Mouse (Mus musculus): ENCODE measurements around the gene Mterf1a. TPM values are rescaled to one million over a fixed set of nuclear protein-coding genes. Genes with fewer than 3 reads are reported as not detected.

Gene Mterf1a
- total RNA-seq, 1 experiment = 8.4 TPM

DNA sequence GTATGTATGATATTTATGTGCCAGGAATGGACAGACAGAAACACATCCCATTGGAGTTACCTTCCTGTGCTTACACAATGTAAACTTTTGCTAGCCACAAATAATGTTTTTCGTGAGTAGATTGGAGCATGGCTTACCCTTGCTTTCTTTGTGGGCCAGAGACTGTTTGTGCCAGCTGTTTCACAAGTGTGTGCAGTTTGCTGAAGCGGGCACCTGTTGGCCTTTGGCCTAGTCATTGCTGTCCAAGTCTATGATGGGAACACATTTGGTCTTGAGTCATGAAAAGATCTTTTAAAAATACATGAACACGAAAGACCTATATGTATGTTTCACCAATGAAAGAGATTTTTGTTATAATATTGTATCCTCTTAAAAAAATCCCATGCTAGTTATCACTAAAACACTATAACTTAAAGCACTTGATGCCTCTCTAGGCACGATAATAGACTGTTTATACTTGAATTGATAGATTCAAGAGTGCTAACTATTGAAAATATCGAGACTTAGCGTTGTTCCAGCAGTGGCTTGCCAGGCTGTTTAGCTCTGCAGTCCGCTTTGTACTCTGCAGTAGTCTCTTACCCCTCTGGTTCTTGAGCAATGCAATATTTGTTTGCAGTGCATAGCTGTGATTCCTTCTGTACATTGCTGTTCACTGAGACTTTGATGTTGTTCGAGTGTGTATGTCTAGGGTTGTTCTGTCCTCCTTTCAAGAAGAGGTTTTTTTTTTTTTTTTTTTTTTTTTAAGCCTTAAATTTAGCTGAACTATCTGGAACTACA, 42.2 kb upstream of the Mterf1a start:
- no peak for TF ChIP-seq ZNF384 (IDR thresholded peaks at IDR 0.05; ENCODE audit: low read depth, low read length)
- TF ChIP-seq CHD2 (IDR thresholded peaks at IDR 0.05; ENCODE audit: low read depth, low read length) = no peak
- TF ChIP-seq MAFK (IDR thresholded peaks at IDR 0.05; ENCODE audit: insufficient read depth, low read depth, low read length) = no peak
- no peak for TF ChIP-seq HCFC1 (IDR thresholded peaks at IDR 0.05; ENCODE audit: borderline replicate concordance, insufficient read depth, low read length)
- TF ChIP-seq ZC3H11A (IDR thresholded peaks at IDR 0.05; ENCODE audit: borderline replicate concordance, low read depth, low read length) = no peak
- H3K27ac ChIP-seq (ENCODE audit: insufficient read depth, low read depth, low read length, poor library complexity, severe bottlenecking) = no peak overlapping the region
- H3K36me3 ChIP-seq (ENCODE audit: control insufficient read depth, insufficient read depth, low read length, poor library complexity, severe bottlenecking) = no peaks in the 10 kb centered on the region
- H3K9me3 ChIP-seq (ENCODE audit: control insufficient read depth, insufficient read depth, low read depth, low read length) = no peaks in the 10 kb centered on the region
- in situ Hi-C loops (cut with MboI; ENCODE audit: low sequenced_read_pairs in 2 of 2, unreplicated experiment in 2 of 2) = no loop called here
- DNase-seq (ENCODE audit: low read depth, low spot score) = no peak
- H3K4me1 ChIP-seq (ENCODE audit: control insufficient read depth in 2 of 2, insufficient read depth in 2 of 2, low read length in 2 of 2, poor library complexity in 1 of 2) = peaks cover 0 to 2% of the 10 kb centered on the region in 2 experiments; a peak in 2 of 4 replicates
- no peak overlapping the region for H3K9ac ChIP-seq (ENCODE audit: insufficient read depth, low read depth, low read length, poor library complexity, severe bottlenecking)
- no peak overlapping the region for H3K4me3 ChIP-seq (ENCODE audit: insufficient read depth in 1 of 2, low read depth in 1 of 2, low read length in 2 of 2, poor library complexity in 1 of 2, severe bottlenecking in 1 of 2)

DNA sequence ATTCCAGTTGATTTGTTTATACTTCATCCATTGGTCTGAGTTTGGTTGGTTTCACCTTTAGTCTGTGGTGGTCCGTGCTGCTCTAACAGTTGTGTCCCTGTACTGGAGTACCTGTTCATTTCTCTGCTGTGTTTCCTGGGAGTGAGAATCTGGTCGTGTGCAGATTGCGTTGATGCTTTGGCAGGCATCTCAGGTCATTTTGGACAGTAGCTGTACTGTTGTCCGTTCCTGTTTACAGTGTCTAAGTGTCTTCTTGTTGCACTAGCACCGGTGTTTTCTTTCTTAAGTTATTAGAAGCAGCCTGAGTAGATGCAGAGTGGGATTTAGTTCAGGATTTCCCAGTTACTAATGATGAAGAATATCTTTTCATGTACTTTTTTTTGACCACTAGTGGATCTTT, 41.5 kb upstream of the Mterf1a start:
- H3K27ac ChIP-seq (ENCODE audit: insufficient read depth, low read depth, low read length, poor library complexity, severe bottlenecking) = no peak overlapping the region
- no peak for DNase-seq (ENCODE audit: low read depth, low spot score)
- TF ChIP-seq HCFC1 (IDR thresholded peaks at IDR 0.05; ENCODE audit: borderline replicate concordance, insufficient read depth, low read length) = no peak
- TF ChIP-seq ZC3H11A (IDR thresholded peaks at IDR 0.05; ENCODE audit: borderline replicate concordance, low read depth, low read length) = no peak
- no peak for TF ChIP-seq CHD2 (IDR thresholded peaks at IDR 0.05; ENCODE audit: low read depth, low read length)
- TF ChIP-seq ZNF384 (IDR thresholded peaks at IDR 0.05; ENCODE audit: low read depth, low read length) = no peak
- TF ChIP-seq MAFK (IDR thresholded peaks at IDR 0.05; ENCODE audit: insufficient read depth, low read depth, low read length) = no peak
- H3K9ac ChIP-seq (ENCODE audit: insufficient read depth, low read depth, low read length, poor library complexity, severe bottlenecking) = no peak overlapping the region
- no peaks in the 10 kb centered on the region for H3K36me3 ChIP-seq (ENCODE audit: control insufficient read depth, insufficient read depth, low read length, poor library complexity, severe bottlenecking)
- H3K4me1 ChIP-seq (ENCODE audit: control insufficient read depth in 2 of 2, insufficient read depth in 2 of 2, low read length in 2 of 2, poor library complexity in 1 of 2) = peaks cover 0 to 2% of the 10 kb centered on the region in 2 experiments; a peak in 2 of 4 replicates
- no peaks in the 10 kb centered on the region for H3K9me3 ChIP-seq (ENCODE audit: control insufficient read depth, insufficient read depth, low read depth, low read length)
- in situ Hi-C loops (cut with MboI; ENCODE audit: low sequenced_read_pairs in 2 of 2, unreplicated experiment in 2 of 2) = no loop called here
- no peak overlapping the region for H3K4me3 ChIP-seq (ENCODE audit: insufficient read depth in 1 of 2, low read depth in 1 of 2, low read length in 2 of 2, poor library complexity in 1 of 2, severe bottlenecking in 1 of 2)

DNA sequence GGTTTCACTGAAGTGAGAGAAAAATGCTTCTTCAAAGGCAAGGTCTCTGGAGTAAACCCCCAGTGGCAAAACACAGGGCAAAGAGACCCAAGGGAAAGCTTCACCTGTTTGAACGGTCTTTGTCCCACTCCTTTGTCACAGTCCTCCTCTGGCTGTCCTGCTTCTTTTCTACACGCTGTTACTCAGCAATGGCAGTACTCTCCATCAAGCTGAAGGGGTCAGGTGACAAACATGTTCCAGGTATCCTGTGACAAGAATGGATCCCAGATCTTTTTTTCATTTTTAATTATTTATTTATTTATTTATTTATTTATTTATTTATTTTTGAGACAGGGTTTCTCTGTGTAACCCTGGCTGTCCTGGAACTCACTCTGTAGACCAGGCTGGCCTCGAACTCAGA, 39.8 kb upstream of the Mterf1a start:
- Histone ChIP-seq H3K4me1 (ENCODE audit: control insufficient read depth in 2 of 2, insufficient read depth in 2 of 2, low read length in 2 of 2, poor library complexity in 1 of 2) (peaks cover under 1 to 6% of the 10 kb centered on the region in 2 experiments; a peak in 2 of 4 replicates), H3K27ac (ENCODE audit: insufficient read depth, low read depth, low read length, poor library complexity, severe bottlenecking) (no peak overlapping the region), H3K9ac (ENCODE audit: insufficient read depth, low read depth, low read length, poor library complexity, severe bottlenecking) (no peak overlapping the region), H3K36me3 (ENCODE audit: control insufficient read depth, insufficient read depth, low read length, poor library complexity, severe bottlenecking) (no peaks in the 10 kb centered on the region), H3K9me3 (ENCODE audit: control insufficient read depth, insufficient read depth, low read depth, low read length) (no peaks in the 10 kb centered on the region), H3K4me3 (ENCODE audit: insufficient read depth in 1 of 2, low read depth in 1 of 2, low read length in 2 of 2, poor library complexity in 1 of 2, severe bottlenecking in 1 of 2) (no peak overlapping the region)
- no peak for DNase-seq (ENCODE audit: low read depth, low spot score)
- TF ChIP-seq ZNF384 (IDR thresholded peaks at IDR 0.05; ENCODE audit: low read depth, low read length) (no peak), HCFC1 (IDR thresholded peaks at IDR 0.05; ENCODE audit: borderline replicate concordance, insufficient read depth, low read length) (no peak), MAFK (IDR thresholded peaks at IDR 0.05; ENCODE audit: insufficient read depth, low read depth, low read length) (no peak), CHD2 (IDR thresholded peaks at IDR 0.05; ENCODE audit: low read depth, low read length) (no peak), ZC3H11A (IDR thresholded peaks at IDR 0.05; ENCODE audit: borderline replicate concordance, low read depth, low read length) (no peak)
- in situ Hi-C loops (cut with MboI; ENCODE audit: low sequenced_read_pairs in 2 of 2, unreplicated experiment in 2 of 2) = no loop called here

DNA sequence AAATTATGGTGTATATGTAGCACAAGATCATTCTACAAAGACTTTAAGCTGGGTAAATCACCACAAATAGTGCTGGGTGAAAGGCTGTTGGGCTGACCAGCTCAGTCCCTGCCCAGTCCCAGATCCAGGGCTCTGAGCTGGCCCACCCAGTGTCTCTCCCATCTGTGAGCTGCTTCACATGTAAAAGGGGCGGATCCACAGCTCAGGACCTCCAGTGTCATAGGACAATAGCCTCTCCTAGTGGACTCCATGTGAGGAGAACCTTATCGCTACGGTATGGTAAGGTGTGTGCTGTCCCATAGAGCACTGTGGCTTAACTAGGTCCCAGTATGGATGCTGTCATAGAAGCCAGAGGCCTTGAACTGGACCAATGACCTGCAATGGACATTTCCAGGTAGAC, 37.9 kb upstream of the Mterf1a start:
- H3K4me1 ChIP-seq (ENCODE audit: control insufficient read depth in 2 of 2, insufficient read depth in 2 of 2, low read length in 2 of 2, poor library complexity in 1 of 2) = peaks cover 0 to 6% of the 10 kb centered on the region in 2 experiments; a peak in 1 of 4 replicates
- TF ChIP-seq ZNF384 (IDR thresholded peaks at IDR 0.05; ENCODE audit: low read depth, low read length) (no peak), HCFC1 (IDR thresholded peaks at IDR 0.05; ENCODE audit: borderline replicate concordance, insufficient read depth, low read length) (no peak), MAFK (IDR thresholded peaks at IDR 0.05; ENCODE audit: insufficient read depth, low read depth, low read length) (no peak), CHD2 (IDR thresholded peaks at IDR 0.05; ENCODE audit: low read depth, low read length) (no peak)
- no peak overlapping the region for H3K27ac ChIP-seq (ENCODE audit: insufficient read depth, low read depth, low read length, poor library complexity, severe bottlenecking)
- no peak overlapping the region for H3K4me3 ChIP-seq (ENCODE audit: insufficient read depth in 1 of 2, low read depth in 1 of 2, low read length in 2 of 2, poor library complexity in 1 of 2, severe bottlenecking in 1 of 2)
- DNase-seq (ENCODE audit: low read depth, low spot score) = no peak
- no peak overlapping the region for H3K9ac ChIP-seq (ENCODE audit: insufficient read depth, low read depth, low read length, poor library complexity, severe bottlenecking)
- no peaks in the 10 kb centered on the region for H3K36me3 ChIP-seq (ENCODE audit: control insufficient read depth, insufficient read depth, low read length, poor library complexity, severe bottlenecking)
- in situ Hi-C loops (cut with MboI; ENCODE audit: low sequenced_read_pairs in 2 of 2, unreplicated experiment in 2 of 2) = no loop called here
- no peaks in the 10 kb centered on the region for H3K9me3 ChIP-seq (ENCODE audit: control insufficient read depth, insufficient read depth, low read depth, low read length)
